Mouse (Mus musculus) adrenal gland, postnatal 10 days (tissue): Measurements from ENCODE around the gene Ubl3. TPM values are rescaled to one million over a fixed set of nuclear protein-coding genes. Genes with fewer than 3 reads are reported as not detected.

ENCODE experiments used
- DNase-seq: peaks from one replicate; pipeline ENCODE4 v3.0.0; 2021; ENCODE audit warnings: mixed read lengths
- total RNA-seq, 2 experiments: library from RNA; stranded (reverse); gene quantifications; 2 replicates each; pipeline ENCODE4 v1.2.3; 2021

Ubl3 gene
- total RNA-seq, 2 experiments from 2014 or later, result 109 to 119 TPM

GRCm38 (mm10) chr5:148474346-148474745 lies 78.2 kb downstream of the Ubl3 start:
- no peak for DNase-seq

- DNase-seq, result no peak
Observed at GRCm38 (mm10) chr5:148468626-148469441, 83.8 kb downstream of the Ubl3 start.

GRCm38 (mm10) chr5:148466933-148467607 lies 85.5 kb downstream of the Ubl3 start:
- DNase-seq, result no peak

GRCm38 (mm10) chr5:148466116-148466515 lies 86.5 kb downstream of the Ubl3 start:
- no peak for DNase-seq

GRCm38 (mm10) chr5:148465091-148465490 lies 87.5 kb downstream of the Ubl3 start:
- DNase-seq, result no peak

- DNase-seq, result no peak
Observed at GRCm38 (mm10) chr5:148464489-148464888, 88.1 kb downstream of the Ubl3 start.

GRCm38 (mm10) chr5:148463783-148464294 lies 88.8 kb downstream of the Ubl3 start:
- DNase-seq, result no peak

Other genes starting within 250 kb of the Ubl3 start
- gene Slc7a1, start 152.9 kb downstream of the Ubl3 start, total RNA-seq, result 10 to 100 TPM; 53.0 to 60.6 TPM